Mouse (Mus musculus) left cerebral cortex, adult 9 months (tissue): ENCODE data around the gene Tcl1b1.
"Not testable (repeated sequence)": the region's sequence is repeated elsewhere in the genome, so short reads cannot be mapped to it uniquely, and the experiment has no call there.

ENCODE experiments used
- DNase-seq, 2 experiments: peaks; one replicate each; pipeline ENCODE4 v3.0.0; 2022; ENCODE audit warnings: low spot score in 2 of 2

The Tcl1b1 gene

DNA sequence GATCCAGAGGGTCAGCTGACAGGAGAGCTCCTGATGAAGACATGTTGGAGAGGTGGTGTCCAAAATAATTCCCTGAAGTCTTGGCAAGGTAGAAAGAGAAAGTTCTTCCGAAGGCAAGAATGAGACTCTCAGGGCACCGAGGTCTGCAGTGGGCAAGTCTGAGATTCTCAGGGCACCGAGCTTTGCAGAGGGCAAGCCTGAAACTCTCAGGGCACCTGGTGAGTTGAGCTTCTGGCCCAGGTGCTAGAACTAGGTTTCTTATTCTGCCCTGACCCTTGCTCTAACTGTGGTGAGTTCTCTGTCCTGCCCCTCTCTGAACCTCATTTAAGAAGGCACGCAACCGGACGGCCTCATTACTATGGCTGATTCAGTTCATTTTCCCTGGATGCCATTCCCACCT, 31.3 kb downstream of the Tcl1b1 start, which contains the start of gene Tcl1b3:
Tcl1b3 (plus strand) TSS at position 301 of the 400 bp plus-strand sequence.
- not testable (repeated sequence) for DNase-seq

- DNase-seq, result not testable (repeated sequence)
Observed at GRCm38 (mm10) chr12:105199684-105200497, 40.4 kb downstream of the Tcl1b1 start.

- DNase-seq, result not testable (repeated sequence)
Observed at GRCm38 (mm10) chr12:105201657-105202056, 42.2 kb downstream of the Tcl1b1 start, which contains the start of gene Tcl1b4. TSS of gene Tcl1b4 (plus strand) at chr12:105201957.

- no peak for DNase-seq
Observed at GRCm38 (mm10) chr12:105207071-105207470, 47.6 kb downstream of the Tcl1b1 start.

DNA sequence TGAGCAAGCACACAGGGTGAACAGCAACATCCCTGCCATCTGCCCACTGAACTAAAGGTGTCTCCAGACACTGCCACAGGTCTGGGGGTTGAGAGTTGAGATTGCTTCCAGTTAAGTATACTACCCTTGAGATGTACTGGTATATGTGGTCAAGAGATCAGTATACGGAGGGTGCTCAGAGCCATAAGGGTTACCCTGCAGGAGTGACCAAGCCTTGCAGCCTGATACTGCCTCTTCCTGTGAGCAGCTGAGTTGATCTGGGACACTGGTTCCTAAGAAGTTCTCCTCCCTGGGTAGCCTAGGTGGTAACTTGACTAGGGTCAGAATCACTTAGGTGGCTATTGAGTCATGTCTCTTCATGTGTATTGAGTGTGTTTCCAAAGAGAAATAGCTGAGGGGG, 49.0 kb downstream of the Tcl1b1 start:
- DNase-seq, result no peak

GRCm38 (mm10) chr12:105209231-105209630, 49.7 kb downstream of the Tcl1b1 start:
- DNase-seq, result no peak
